Mouse (Mus musculus) kidney, postnatal 0 days (tissue): ENCODE measurements around the gene Cckar. TPM values are rescaled to one million over a fixed set of nuclear protein-coding genes. Genes with fewer than 3 reads are reported as not detected.

Experiments
- ATAC-seq: fragments of 200-750 bp; cut with Nextera tagmentation; replicated peaks from 2 replicates; pipeline ENCODE4 v1.8.0; 2017; ENCODE audit warnings: low read depth, moderate number of reproducible peaks, moderate TSS enrichment, moderate library complexity; ENCODE audit not compliant: low FRiP score
- DNase-seq: peaks from one replicate; pipeline ENCODE4 v3.0.0-alpha.2; 2016; ENCODE audit warnings: low spot score
- H3K27ac ChIP-seq: fragments of 300-500 bp; sonication (generic); 2 replicates; pipeline ENCODE4 v1.5.1; 2014; ENCODE audit warnings: mild to moderate bottlenecking
- H3K27me3 ChIP-seq: fragments of 300-500 bp; sonication (generic); 2 replicates; pipeline ENCODE4 v1.6.1; 2014; ENCODE audit warnings: low read length, mixed read lengths; ENCODE audit not compliant: insufficient read depth
- H3K36me3 ChIP-seq: fragments of 300-500 bp; sonication (generic); 2 replicates; pipeline ENCODE4 v1.6.1; 2014; ENCODE audit warnings: low read length, mixed read lengths; ENCODE audit not compliant: insufficient read depth
- H3K4me1 ChIP-seq: fragments of 300-500 bp; sonication (generic); replicated peaks from 2 replicates; pipeline ENCODE4 v1.6.1; 2014; ENCODE audit warnings: antibody characterized with exemption, low read length, mixed read lengths; ENCODE audit not compliant: insufficient read depth
- H3K4me2 ChIP-seq: fragments of 300-500 bp; sonication (generic); 2 replicates; pipeline ENCODE4 v1.6.1; 2014; ENCODE audit warnings: mild to moderate bottlenecking, low read length, moderate library complexity, mixed read lengths
- H3K4me3 ChIP-seq: fragments of 300-500 bp; sonication (generic); replicated peaks from 2 replicates; pipeline ENCODE4 v1.5.1; 2014; ENCODE audit warnings: low read depth, low read length
- H3K9ac ChIP-seq: fragments of 300-500 bp; sonication (generic); 2 replicates; pipeline ENCODE4 v1.6.1; 2014; ENCODE audit warnings: low read depth, low read length
- H3K9me3 ChIP-seq: fragments of 300-500 bp; sonication (generic); replicated peaks from 2 replicates; pipeline ENCODE4 v1.6.1; 2016; ENCODE audit warnings: low read length, inconsistent platforms, mixed read lengths
- CTCF ChIP-seq: IDR thresholded peaks from 2 replicates; pipeline ENCODE4 v1.5.1; 2016; ENCODE audit warnings: antibody characterized with exemption, low read depth, mild to moderate bottlenecking, moderate library complexity
- WGBS: fragments of 180-500 bp; shearing (Covaris S2); extraction: QIAGEN DNeasy Blood & Tissue Kit; methylation state at CpG from one replicate; pipeline ENCODE4 v1.1.7; 2014; 5-methylcytosine and 5-hydroxymethylcytosine counted together
- polyA plus RNA-seq: library from polyadenylated mRNA; unstranded; fragments of >200 nt; fragmentation: Nextera tagmentation; extraction: Ambion mirVana; gene quantifications from 2 replicates; pipeline ENCODE4 v1.2.1, GENCODE M21; 2015

Cckar gene
- polyA plus RNA-seq: 7.7 and 9.1 TPM in 2 replicates

- Histone ChIP-seq H3K36me3 (no peaks in the 10 kb centered on the region), H3K4me2 (peak within 1 kb of the TSS; percentile 37), H3K9me3 (no peaks in the 10 kb centered on the region), H3K4me3 (no peak within 1 kb of the TSS), H3K27me3 (no peaks in the 10 kb centered on the region), H3K4me1 (peaks cover 3% of the 10 kb centered on the region; the same call in 1 of the 2 replicates), H3K9ac (no peak within 1 kb of the TSS), H3K27ac (no peak within 1 kb of the TSS)
- peak; percentile 88 for ATAC-seq
- 31% methylated on average over 11 of the region's 11 CpGs for WGBS
- DNase-seq: peak; percentile 33
- TF ChIP-seq CTCF: peak; percentile 6; the same call in 1 of the 2 replicates
These were observed at the start of gene Cckar for GRCm38 (mm10) chr5:53707235-53708177. Cckar (minus strand) TSS chr5:53707705.

DNA sequence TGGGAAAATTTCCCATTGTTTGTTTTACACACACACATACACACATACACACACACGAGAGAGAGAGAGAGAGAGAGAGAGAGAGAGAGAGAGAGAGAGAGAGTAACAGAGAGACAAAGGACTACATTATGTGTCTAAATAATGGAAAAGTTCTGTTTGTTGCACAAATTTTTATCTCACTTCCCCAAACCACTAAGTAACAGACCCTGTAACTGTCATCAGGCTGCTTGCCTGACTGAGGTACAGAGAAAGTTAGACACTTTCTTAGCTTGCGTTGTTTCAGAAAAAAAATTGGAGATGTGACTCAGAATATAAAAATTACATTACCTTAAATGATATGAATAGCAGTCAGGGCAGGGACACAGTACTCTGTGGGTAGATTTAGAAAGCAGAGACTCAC, 36.6 kb upstream of the Cckar start:
- no peak overlapping the region for H3K4me3 ChIP-seq
- ATAC-seq (no peak), DNase-seq (no peak)
- no peaks in the 10 kb centered on the region for H3K27me3 ChIP-seq
- no peaks in the 10 kb centered on the region for H3K9me3 ChIP-seq
- H3K36me3 ChIP-seq: no peaks in the 10 kb centered on the region
- WGBS: 94% methylated on average over 2 of the region's 2 CpGs
- TF ChIP-seq CTCF: no peak
- no peak overlapping the region for H3K9ac ChIP-seq
- H3K27ac ChIP-seq: no peak overlapping the region
- no peaks in the 10 kb centered on the region for H3K4me1 ChIP-seq
- H3K4me2 ChIP-seq: no peak overlapping the region

DNA sequence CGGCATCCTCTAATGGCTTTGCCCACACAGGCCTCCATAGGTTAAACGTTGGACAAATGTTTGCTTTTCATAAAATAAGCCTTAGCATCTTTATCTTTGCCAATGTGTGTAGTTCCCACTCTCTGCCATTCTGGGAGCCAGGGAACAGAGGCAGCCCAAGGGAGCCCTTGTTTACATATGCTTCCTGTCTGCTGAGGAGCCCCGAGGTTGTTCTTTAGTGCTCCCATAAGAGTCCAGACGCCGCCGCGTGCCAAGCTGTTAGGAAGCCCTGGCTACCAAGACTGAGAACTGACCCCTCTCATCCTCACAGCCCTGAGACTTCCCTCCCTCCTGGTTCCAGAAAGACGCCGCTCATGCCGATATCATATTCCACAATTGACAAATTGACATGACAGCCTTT, 25.4 kb upstream of the Cckar start:
- no peak overlapping the region for H3K27ac ChIP-seq
- H3K27me3 ChIP-seq: no peaks in the 10 kb centered on the region
- H3K4me3 ChIP-seq: no peak overlapping the region
- WGBS: 60% methylated on average over 10 of the region's 10 CpGs
- ATAC-seq (no peak), DNase-seq (no peak)
- no peaks in the 10 kb centered on the region for H3K4me1 ChIP-seq
- no peaks in the 10 kb centered on the region for H3K9me3 ChIP-seq
- no peak overlapping the region for H3K4me2 ChIP-seq
- no peak overlapping the region for H3K9ac ChIP-seq
- no peak for TF ChIP-seq CTCF
- H3K36me3 ChIP-seq: no peaks in the 10 kb centered on the region

- 75% methylated on average over 3 of the region's 3 CpGs for WGBS
- ATAC-seq (no peak), DNase-seq (no peak)
- Histone ChIP-seq H3K36me3 (no peaks in the 10 kb centered on the region), H3K27me3 (no peaks in the 10 kb centered on the region), H3K9me3 (no peaks in the 10 kb centered on the region), H3K9ac (no peak overlapping the region), H3K4me3 (no peak overlapping the region), H3K4me1 (no peaks in the 10 kb centered on the region), H3K4me2 (no peak overlapping the region), H3K27ac (no peak overlapping the region)
- no peak for TF ChIP-seq CTCF
These were observed 20.1 kb upstream of the Cckar start for GRCm38 (mm10) chr5:53727606-53728005.

DNA sequence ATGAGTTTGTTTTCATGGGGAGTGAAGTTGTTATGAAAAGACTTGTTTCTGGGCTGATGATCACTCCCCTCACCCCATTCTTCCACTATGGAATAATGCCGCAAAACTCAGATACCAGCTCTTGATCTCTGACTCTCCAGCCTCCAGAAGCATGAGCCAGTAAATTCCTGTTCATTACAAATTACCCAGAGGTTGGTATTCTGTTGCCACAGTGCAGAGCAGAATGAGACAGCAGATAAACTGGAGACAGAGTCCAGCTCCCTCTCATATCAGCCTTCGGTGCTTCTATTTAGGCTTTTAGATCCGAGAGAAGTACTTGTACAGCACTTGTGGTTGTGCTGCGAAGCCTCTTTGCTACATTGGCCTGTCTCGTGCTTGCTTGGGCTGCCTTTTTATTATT, 18.5 kb upstream of the Cckar start:
- Histone ChIP-seq H3K4me2 (no peak overlapping the region), H3K36me3 (no peaks in the 10 kb centered on the region), H3K27ac (peak overlapping the region; percentile 2; the same call in 1 of the 2 replicates), H3K4me1 (no peaks in the 10 kb centered on the region), H3K27me3 (no peaks in the 10 kb centered on the region), H3K9me3 (no peaks in the 10 kb centered on the region), H3K9ac (no peak overlapping the region), H3K4me3 (no peak overlapping the region)
- 79% methylated on average over 5 of the region's 5 CpGs for WGBS
- no peak for DNase-seq
- TF ChIP-seq CTCF: no peak
- ATAC-seq: no peak

GRCm38 (mm10) chr5:53716462-53716861, 9.0 kb upstream of the Cckar start:
- ATAC-seq (no peak), DNase-seq (no peak)
- Histone ChIP-seq H3K27ac (no peak overlapping the region), H3K9me3 (no peaks in the 10 kb centered on the region), H3K4me1 (no peaks in the 10 kb centered on the region), H3K4me2 (no peak overlapping the region), H3K9ac (no peak overlapping the region), H3K27me3 (no peaks in the 10 kb centered on the region), H3K36me3 (no peaks in the 10 kb centered on the region), H3K4me3 (no peak overlapping the region)
- no peak for TF ChIP-seq CTCF
- WGBS: 52% methylated on average over 5 of the region's 5 CpGs
